Mouse (Mus musculus): ENCODE results near the gene Gamt. TPM values are rescaled to one million over a fixed set of nuclear protein-coding genes. Genes with fewer than 3 reads are reported as not detected.
A peak's percentile ranks its signal among the peaks of the same experiment; 100 is the strongest.
"Not testable (repeated sequence)": the region's sequence is repeated elsewhere in the genome, so short reads cannot be mapped to it uniquely, and the experiment has no call there.

Gamt gene
- polyA plus RNA-seq, 1 experiment from 2014 or later = 37.9 TPM

- Histone ChIP-seq H3K27me3 (replicated peaks) (no peaks in the 10 kb centered on the region), H3K9ac (no peak overlapping the region), H3K27ac (no peak overlapping the region), H3K4me3 (no peak overlapping the region), H3K36me3 (peaks cover 96% of the 10 kb centered on the region), H3K9me3 (no peaks in the 10 kb centered on the region), H3K4me2 (replicated peaks) (no peak overlapping the region), H3K4me1 (peaks cover 13% of the 10 kb centered on the region)
- 90% methylated on average over 4 of the region's 4 CpGs for WGBS
- no peak for ATAC-seq (ENCODE audit: low FRiP score, low read depth)
These were observed 23.8 kb downstream of the Gamt start for GRCm38 (mm10) chr10:80237020-80237419.

DNA sequence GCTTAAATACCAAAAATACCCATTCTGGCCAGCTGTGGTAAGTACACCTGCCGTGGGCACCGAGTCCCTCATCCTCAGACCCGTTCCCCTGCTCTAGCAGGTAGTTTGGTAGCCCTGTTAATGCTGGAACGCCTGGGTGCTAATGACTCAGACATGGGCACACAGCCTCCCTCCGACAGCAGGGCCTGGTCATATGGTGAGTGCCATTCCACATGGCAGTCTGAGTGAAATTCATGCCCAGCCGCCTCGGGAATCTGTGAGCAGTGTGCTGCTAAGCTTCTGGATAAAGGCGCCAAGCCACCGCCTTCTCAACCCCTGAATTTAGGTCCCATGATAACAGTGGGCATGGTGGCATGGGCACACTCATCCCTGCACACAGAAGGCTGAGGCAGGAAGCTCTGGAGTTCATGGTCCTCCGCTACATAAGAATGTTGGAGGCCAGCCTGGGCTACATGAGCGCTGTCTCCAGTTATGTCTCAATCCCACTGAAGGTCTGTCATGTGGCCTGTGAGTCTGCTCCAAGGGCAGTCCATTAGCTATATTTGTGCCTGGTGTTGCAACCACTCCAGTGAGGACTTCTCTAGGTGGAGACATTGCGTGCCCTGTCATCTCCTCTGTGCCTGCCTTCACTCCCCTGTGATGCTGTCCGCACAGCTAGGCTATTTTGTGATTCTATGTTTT lies 24.5 kb downstream of the Gamt start:
- peaks cover 13% of the 10 kb centered on the region for H3K4me1 ChIP-seq
- peaks cover 95% of the 10 kb centered on the region for H3K36me3 ChIP-seq
- H3K9ac ChIP-seq = no peak overlapping the region
- 97% methylated on average over 13 of the region's 13 CpGs for WGBS
- no peak overlapping the region for H3K27ac ChIP-seq
- no peak overlapping the region for H3K4me3 ChIP-seq
- H3K4me2 ChIP-seq (replicated peaks) = no peak overlapping the region
- ATAC-seq (ENCODE audit: low FRiP score, low read depth) = no peak
- H3K9me3 ChIP-seq = no peaks in the 10 kb centered on the region
- H3K27me3 ChIP-seq (replicated peaks) = no peaks in the 10 kb centered on the region

- H3K4me1 ChIP-seq = peaks cover 49% of the 10 kb centered on the region
- no peaks in the 10 kb centered on the region for H3K27me3 ChIP-seq (replicated peaks)
- 65% methylated on average over 15 of the region's 15 CpGs for WGBS
- peak overlapping the region; percentile 84; the same call in 1 of the 2 replicates for H3K27ac ChIP-seq
- H3K4me3 ChIP-seq = peak overlapping the region; percentile 88; the same call in 1 of the 2 replicates
- no peaks in the 10 kb centered on the region for H3K9me3 ChIP-seq
- peaks cover 30% of the 10 kb centered on the region for H3K36me3 ChIP-seq
- 0 out of 2 replicates have a peak overlapping the region, but pooled peaks have one; percentile 96 for H3K9ac ChIP-seq
- no peak for ATAC-seq (ENCODE audit: low FRiP score, low read depth)
- peak overlapping the region; percentile 93 for H3K4me2 ChIP-seq (replicated peaks)
These were observed 32.7 kb downstream of the Gamt start for GRCm38 (mm10) chr10:80227877-80228775.

- WGBS = 13% methylated on average over 10 of the region's 10 CpGs
- Histone ChIP-seq H3K4me2 (replicated peaks) (peak overlapping the region; percentile 93), H3K27me3 (replicated peaks) (no peaks in the 10 kb centered on the region), H3K4me1 (peaks cover 41% of the 10 kb centered on the region), H3K4me3 (peak overlapping the region; percentile 88), H3K9ac (peak overlapping the region; percentile 96), H3K27ac (peak overlapping the region; percentile 84; the same call in 1 of the 2 replicates), H3K36me3 (peaks cover 20% of the 10 kb centered on the region), H3K9me3 (no peaks in the 10 kb centered on the region)
- ATAC-seq (ENCODE audit: low FRiP score, low read depth) = no peak
These were observed 33.7 kb downstream of the Gamt start for GRCm38 (mm10) chr10:80227166-80227539.

DNA sequence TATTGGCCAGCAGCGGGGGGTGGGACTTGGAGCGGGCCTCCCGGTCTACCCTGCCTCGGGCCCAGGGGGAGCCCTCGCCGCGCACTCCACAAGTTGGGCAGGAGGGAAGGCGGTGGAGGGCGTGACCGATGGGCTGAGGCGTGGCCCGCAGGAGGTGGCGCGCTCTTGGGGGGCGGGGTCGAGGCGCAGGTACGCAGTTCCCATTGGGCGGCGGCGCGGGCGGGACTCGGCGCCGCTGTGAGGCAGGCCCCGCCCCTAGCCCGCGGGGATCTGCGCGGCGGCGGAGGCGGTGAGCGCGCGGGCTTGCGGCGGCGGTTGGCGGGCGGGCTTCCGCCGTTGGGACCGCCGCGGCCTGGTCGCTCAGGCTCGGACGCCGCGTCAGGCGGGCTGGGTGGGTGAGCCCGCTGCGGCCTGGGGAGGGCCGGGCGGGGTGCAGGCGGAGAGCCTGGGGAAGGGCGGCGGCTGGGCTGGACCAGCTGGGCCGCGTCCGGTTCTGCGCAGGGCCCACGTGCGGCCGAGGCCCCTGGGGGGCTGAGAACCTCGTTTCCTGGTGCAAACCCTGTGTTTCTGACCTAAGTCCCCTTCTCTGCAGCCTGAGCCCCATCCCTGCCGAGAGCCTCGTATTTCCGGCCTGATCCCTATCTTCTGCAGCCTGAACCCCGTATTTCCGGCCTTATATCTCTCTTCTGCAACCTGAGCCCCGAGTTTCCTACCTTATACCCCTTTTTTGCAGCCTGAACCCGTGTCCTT lies 34.2 kb downstream of the Gamt start, which contains the start of gene Mum1:
TSS of gene Mum1 (plus strand) at position 19 of the 750 bp plus-strand sequence.
- WGBS = under 1% methylated on average over 74 of the region's 75 CpGs
- peak within 1 kb of the TSS; percentile 88 for H3K4me3 ChIP-seq

GRCm38 (mm10) chr10:80226071-80226415 lies 34.8 kb downstream of the Gamt start:
- peak overlapping the region; percentile 49; the same call in 1 of the 2 replicates for H3K9ac ChIP-seq
- H3K4me2 ChIP-seq (replicated peaks) = peak overlapping the region; percentile 93
- H3K4me3 ChIP-seq = peak overlapping the region; percentile 88
- H3K9me3 ChIP-seq = no peaks in the 10 kb centered on the region
- no peaks in the 10 kb centered on the region for H3K27me3 ChIP-seq (replicated peaks)
- no peak for ATAC-seq (ENCODE audit: low FRiP score, low read depth)
- peak overlapping the region; percentile 84 for H3K27ac ChIP-seq
- WGBS = 1% methylated on average over 14 of the region's 14 CpGs
- H3K36me3 ChIP-seq = peaks cover 13% of the 10 kb centered on the region
- peaks cover 41% of the 10 kb centered on the region for H3K4me1 ChIP-seq

More for the DNA sequence above, 34.2 kb downstream of the Gamt start, which contains the start of gene Mum1:
- Histone ChIP-seq H3K27me3 (replicated peaks) (no peaks in the 10 kb centered on the region), H3K9me3 (no peaks in the 10 kb centered on the region), H3K36me3 (peaks cover 15% of the 10 kb centered on the region), H3K27ac (peak within 1 kb of the TSS; percentile 84), H3K4me1 (peaks cover 41% of the 10 kb centered on the region), H3K4me2 (replicated peaks) (peak within 1 kb of the TSS; percentile 93), H3K9ac (peak within 1 kb of the TSS; percentile 96)
- ATAC-seq (ENCODE audit: low FRiP score, low read depth) = peak; percentile 98

DNA sequence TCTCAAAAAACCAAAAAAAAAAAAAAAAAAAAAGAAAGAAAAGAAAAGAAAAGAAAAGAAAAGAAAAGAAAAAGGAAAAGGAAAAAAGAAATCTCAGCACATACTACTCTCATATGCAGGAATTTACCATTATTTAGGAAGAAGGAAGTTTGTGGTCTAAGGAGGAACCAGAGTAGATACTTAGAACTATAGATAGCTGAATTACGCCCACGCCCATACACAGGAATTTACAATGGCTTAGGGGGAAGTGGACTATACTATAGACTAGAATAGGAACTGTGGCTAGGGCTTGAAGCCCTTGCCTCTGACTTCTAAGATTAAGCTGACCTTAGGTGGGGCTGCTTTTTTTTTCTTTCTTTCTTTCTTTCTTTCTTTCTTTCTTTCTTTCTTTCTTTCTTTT lies 37.7 kb downstream of the Gamt start:
- H3K27ac ChIP-seq; H3K9me3 ChIP-seq; H3K4me2 ChIP-seq (replicated peaks); H3K27me3 ChIP-seq (replicated peaks); H3K9ac ChIP-seq; H3K36me3 ChIP-seq; ATAC-seq (ENCODE audit: low FRiP score, low read depth); H3K4me3 ChIP-seq: not testable (repeated sequence)
- H3K4me1 ChIP-seq = peaks cover 22% of the 10 kb centered on the region
- 90% methylated on average over 2 of the region's 2 CpGs for WGBS

GRCm38 (mm10) chr10:80220676-80221075 lies 40.1 kb downstream of the Gamt start:
- Histone ChIP-seq H3K4me3 (no peak overlapping the region), H3K36me3 (no peaks in the 10 kb centered on the region), H3K9ac (no peak overlapping the region), H3K4me2 (replicated peaks) (no peak overlapping the region), H3K9me3 (no peaks in the 10 kb centered on the region), H3K27me3 (replicated peaks) (no peaks in the 10 kb centered on the region), H3K27ac (no peak overlapping the region), H3K4me1 (peaks cover 6% of the 10 kb centered on the region; the same call in 1 of the 2 replicates)
- no peak for ATAC-seq (ENCODE audit: low FRiP score, low read depth)
- 32% methylated on average over 6 of the region's 9 CpGs for WGBS

DNA sequence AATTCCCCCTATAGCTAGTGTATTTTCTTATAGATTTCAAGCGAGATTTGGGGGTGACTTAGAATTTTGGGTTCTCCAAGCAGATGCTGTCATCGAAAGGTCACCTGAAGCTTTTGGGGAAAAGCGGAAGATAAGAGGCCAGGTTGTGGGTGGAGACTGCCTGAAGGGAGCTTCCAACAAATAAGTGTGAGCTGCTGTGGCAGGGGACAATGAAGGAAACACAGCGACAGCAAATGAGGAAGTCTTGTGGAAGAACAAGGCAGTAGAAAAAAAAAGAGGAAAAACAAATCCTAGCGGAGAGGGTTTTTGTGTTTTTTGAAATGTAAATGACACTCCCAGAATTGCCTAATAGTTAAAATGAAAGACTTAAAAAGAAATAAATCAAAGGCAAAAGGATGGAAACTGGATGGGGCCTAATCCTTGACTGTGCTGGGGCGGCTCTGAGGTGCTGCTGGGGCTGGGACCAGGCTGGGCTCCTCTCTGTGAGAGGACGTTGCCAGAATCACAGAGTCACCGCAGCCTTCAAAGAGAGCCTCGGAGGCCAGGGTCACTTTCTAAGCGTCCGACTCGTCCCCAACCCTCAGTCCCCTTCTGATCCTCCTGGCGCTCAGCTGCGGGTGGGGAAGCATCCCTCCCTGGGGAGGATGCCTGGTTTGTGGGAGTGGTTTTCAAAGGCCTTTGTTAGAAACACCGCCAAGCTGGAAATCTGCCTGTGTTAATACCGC lies 45.6 kb downstream of the Gamt start:
- Histone ChIP-seq H3K9me3 (no peaks in the 10 kb centered on the region), H3K4me2 (replicated peaks) (no peak overlapping the region), H3K36me3 (no peaks in the 10 kb centered on the region), H3K27me3 (replicated peaks) (no peaks in the 10 kb centered on the region), H3K9ac (0 out of 2 replicates have a peak overlapping the region, but pooled peaks have one; percentile 17), H3K4me1 (peaks cover 5% of the 10 kb centered on the region), H3K27ac (no peak overlapping the region), H3K4me3 (no peak overlapping the region)
- 15% methylated on average over 16 of the region's 16 CpGs for WGBS
- ATAC-seq (ENCODE audit: low FRiP score, low read depth) = no peak

GRCm38 (mm10) chr10:80211547-80212103 lies 49.2 kb downstream of the Gamt start:
- not testable (repeated sequence) for H3K27ac ChIP-seq; H3K9ac ChIP-seq; H3K36me3 ChIP-seq; H3K4me2 ChIP-seq (replicated peaks); H3K9me3 ChIP-seq; ATAC-seq (ENCODE audit: low FRiP score, low read depth); H3K4me3 ChIP-seq; H3K27me3 ChIP-seq (replicated peaks)
- WGBS = 68% methylated on average over 7 of the region's 7 CpGs
- peaks cover 20% of the 10 kb centered on the region for H3K4me1 ChIP-seq

DNA sequence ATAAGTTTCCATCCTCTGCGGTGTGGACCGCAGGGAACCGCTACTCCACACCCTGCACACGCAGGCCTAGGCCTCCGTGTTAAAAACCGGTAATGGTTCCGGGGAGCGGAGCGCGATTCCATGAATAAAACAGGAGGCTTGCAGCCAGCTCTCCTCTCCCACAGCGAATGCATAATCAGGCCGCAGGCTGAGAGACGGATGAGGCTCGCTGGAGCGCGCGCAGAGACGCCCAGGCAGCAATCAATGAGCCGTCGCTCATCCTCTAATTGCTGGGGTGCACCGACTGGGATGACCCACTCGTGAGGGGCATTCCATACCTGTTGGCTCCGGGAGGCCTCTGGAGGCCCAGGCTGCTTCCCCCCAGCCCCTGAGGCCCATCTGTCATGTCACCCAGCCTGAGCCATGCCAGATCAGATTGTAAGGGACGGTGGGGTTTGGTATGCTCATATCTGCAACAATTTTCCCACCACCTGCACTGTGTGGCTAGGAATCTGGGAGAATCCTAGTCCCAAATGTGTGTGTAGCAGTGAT lies 51.9 kb downstream of the Gamt start:
- H3K9me3 ChIP-seq = no peaks in the 10 kb centered on the region
- H3K9ac ChIP-seq = 0 out of 2 replicates have a peak overlapping the region, but pooled peaks have one; percentile 29
- H3K4me3 ChIP-seq = no peak overlapping the region
- WGBS = 4% methylated on average over 24 of the region's 24 CpGs
- H3K27me3 ChIP-seq (replicated peaks) = no peaks in the 10 kb centered on the region
- H3K4me2 ChIP-seq (replicated peaks) = peak overlapping the region; percentile 52
- ATAC-seq (ENCODE audit: low FRiP score, low read depth) = peak; percentile 62
- H3K4me1 ChIP-seq = peaks cover 20% of the 10 kb centered on the region
- H3K36me3 ChIP-seq = no peaks in the 10 kb centered on the region
- H3K27ac ChIP-seq = peak overlapping the region; percentile 47; the same call in 1 of the 2 replicates

Measured in neural tube, embryonic 12.5 days (tissue).